Mouse (Mus musculus): ENCODE data around the gene Col23a1. TPM values are rescaled to one million over a fixed set of nuclear protein-coding genes. Genes with fewer than 3 reads are reported as not detected.

Col23a1 gene
- total and polyA plus RNA-seq, 2 experiments from 2014 or later: 3.2 to 12.6 TPM

DNA sequence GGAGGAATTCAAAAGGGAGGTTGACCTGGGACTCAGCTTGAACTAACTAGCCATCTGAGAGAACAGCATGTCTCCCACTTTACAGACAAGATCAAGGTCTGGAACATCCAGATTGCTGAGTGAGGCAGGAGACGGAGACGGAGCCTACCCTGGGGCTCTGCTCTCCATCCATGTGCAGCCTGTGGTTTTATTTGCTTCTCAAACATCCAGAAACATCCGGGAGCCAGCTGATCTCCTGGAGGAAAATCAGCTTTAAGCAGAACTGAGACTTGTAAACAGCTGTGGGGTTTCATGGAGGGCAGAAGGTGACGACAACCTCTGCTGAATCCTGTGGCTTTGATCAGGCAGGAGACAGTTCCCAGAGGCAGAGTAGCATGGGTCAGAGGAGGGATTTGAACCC, 256.1 kb downstream of the Col23a1 start:
- Histone ChIP-seq H3K4me2 (ENCODE audit: low read depth) (no peak overlapping the region), H3K27ac (ENCODE audit: low read depth, low read length) (no peak overlapping the region), H3K4me3 (ENCODE audit: low read depth, low read length) (no peak overlapping the region), H3K9me3 (ENCODE audit: low read length) (no peaks in the 10 kb centered on the region), H3K4me1 (ENCODE audit: insufficient read depth) (no peaks in the 10 kb centered on the region), H3K9ac (no peak overlapping the region), H3K27me3 (ENCODE audit: insufficient read depth, low read length) (no peaks in the 10 kb centered on the region), H3K36me3 (ENCODE audit: insufficient read depth) (no peaks in the 10 kb centered on the region)
- no peak for ATAC-seq
- no peak for TF ChIP-seq CTCF (IDR thresholded peaks at IDR 0.05; ENCODE audit: low read depth)
- no peak for DNase-seq
- WGBS: 75% methylated on average over 4 of the region's 4 CpGs

DNA sequence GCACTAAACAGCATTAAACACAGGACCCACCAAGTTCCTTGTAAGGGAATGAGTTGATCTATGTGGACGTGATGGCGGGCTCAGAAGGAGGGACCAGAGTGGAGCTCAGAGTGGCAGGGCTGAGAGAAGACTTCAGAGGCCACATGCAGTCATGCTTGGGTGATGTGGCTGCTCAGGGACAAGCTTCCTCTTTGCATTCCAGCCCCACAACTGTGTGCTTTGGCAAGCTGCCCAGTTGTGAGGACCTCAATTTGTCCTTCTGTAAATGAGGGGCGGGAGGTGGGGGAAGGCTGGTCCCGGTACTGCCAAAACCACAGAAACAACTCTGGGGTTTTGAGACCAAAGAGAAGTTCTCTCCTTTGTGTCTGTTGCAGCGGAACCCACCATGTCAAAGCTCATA, 261.5 kb downstream of the Col23a1 start:
- Histone ChIP-seq H3K4me2 (ENCODE audit: low read depth) (no peak overlapping the region), H3K9ac (no peak overlapping the region), H3K27me3 (ENCODE audit: insufficient read depth, low read length) (no peaks in the 10 kb centered on the region), H3K9me3 (ENCODE audit: low read length) (no peaks in the 10 kb centered on the region), H3K4me1 (ENCODE audit: insufficient read depth) (no peaks in the 10 kb centered on the region), H3K4me3 (ENCODE audit: low read depth, low read length) (no peak overlapping the region), H3K27ac (ENCODE audit: low read depth, low read length) (no peak overlapping the region), H3K36me3 (ENCODE audit: insufficient read depth) (no peaks in the 10 kb centered on the region)
- no peak for DNase-seq
- 53% methylated on average over 5 of the region's 5 CpGs for WGBS
- no peak for TF ChIP-seq CTCF (IDR thresholded peaks at IDR 0.05; ENCODE audit: low read depth)
- ATAC-seq: no peak

DNA sequence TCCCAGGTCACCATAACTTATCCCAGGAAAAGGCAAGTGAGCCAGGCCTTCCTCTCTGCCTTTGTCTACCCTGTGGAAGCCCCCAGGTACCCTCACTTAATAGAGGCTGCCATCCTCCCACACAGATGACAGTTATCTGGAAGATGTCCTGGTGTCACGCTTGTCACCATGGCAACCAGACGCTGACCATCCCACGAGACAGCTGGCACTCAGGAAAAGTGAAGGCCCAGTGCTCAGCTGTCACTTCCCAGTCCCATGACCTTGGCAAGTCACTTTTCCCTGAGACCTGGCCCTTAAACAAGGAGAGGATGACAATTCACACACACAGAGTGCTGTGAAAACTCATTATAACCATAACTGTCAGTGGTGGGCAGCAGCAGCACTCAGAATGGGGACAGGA, 262.4 kb downstream of the Col23a1 start:
- ATAC-seq (no peak), DNase-seq (no peak)
- Histone ChIP-seq H3K4me3 (ENCODE audit: low read depth, low read length) (no peak overlapping the region), H3K27me3 (ENCODE audit: insufficient read depth, low read length) (no peaks in the 10 kb centered on the region), H3K36me3 (ENCODE audit: insufficient read depth) (no peaks in the 10 kb centered on the region), H3K9ac (no peak overlapping the region), H3K4me2 (ENCODE audit: low read depth) (no peak overlapping the region), H3K9me3 (ENCODE audit: low read length) (no peaks in the 10 kb centered on the region), H3K4me1 (ENCODE audit: insufficient read depth) (no peaks in the 10 kb centered on the region), H3K27ac (ENCODE audit: low read depth, low read length) (no peak overlapping the region)
- 57% methylated on average over 3 of the region's 3 CpGs for WGBS
- no peak for TF ChIP-seq CTCF (IDR thresholded peaks at IDR 0.05; ENCODE audit: low read depth)

DNA sequence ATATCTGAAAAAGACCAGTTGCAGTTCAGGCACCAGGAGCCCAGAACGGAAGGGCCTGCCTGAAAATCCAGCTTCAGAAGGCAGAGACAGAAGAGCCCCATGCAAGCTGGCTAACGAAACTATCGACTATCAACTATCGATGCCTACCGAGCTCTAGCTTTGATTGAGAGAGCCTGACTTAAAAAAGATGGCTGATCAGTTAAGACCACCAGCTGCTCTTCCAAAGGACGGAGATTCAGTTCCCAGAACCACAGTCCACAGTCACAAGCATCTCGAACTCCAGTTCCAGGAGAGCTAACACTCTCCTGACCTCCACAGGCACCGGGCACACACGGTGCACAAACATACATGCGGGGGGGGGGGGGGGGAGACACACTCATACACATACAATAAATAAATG, 264.9 kb downstream of the Col23a1 start:
- no peaks in the 10 kb centered on the region for H3K36me3 ChIP-seq (ENCODE audit: insufficient read depth)
- H3K27me3 ChIP-seq (ENCODE audit: insufficient read depth, low read length): no peaks in the 10 kb centered on the region
- ATAC-seq (no peak; the same call in 1 of the 2 replicates), DNase-seq (peak; percentile 36)
- H3K4me3 ChIP-seq (ENCODE audit: low read depth, low read length): peak overlapping the region; percentile 3; the same call in 1 of the 2 replicates
- no peak overlapping the region for H3K4me2 ChIP-seq (ENCODE audit: low read depth)
- H3K27ac ChIP-seq (ENCODE audit: low read depth, low read length): no peak overlapping the region
- no peak overlapping the region for H3K9ac ChIP-seq
- no peaks in the 10 kb centered on the region for H3K4me1 ChIP-seq (ENCODE audit: insufficient read depth)
- 70% methylated on average over 10 of the region's 10 CpGs for WGBS
- H3K9me3 ChIP-seq (ENCODE audit: low read length): no peaks in the 10 kb centered on the region
- TF ChIP-seq CTCF (IDR thresholded peaks at IDR 0.05; ENCODE audit: low read depth): no peak

DNA sequence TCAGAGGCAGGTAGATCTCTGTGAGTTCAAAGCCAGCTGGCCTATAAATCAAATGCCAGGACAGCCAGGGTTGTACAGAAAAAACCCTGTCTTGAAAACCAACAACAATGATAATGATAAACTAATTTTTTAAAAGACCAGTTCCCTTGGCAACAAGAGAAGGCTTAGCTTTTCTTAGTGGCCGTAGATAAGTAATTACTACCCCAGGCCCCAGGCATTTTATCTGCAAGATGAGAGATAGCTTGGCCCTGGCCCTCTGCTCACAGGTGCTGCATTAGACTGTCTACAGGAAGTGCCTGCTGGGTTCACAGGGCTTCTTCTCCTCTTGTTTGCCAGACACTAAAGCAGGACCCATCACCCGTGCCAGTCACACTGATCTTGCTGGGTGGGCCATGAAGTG, 265.3 kb downstream of the Col23a1 start:
- Histone ChIP-seq H3K9me3 (ENCODE audit: low read length) (no peaks in the 10 kb centered on the region), H3K9ac (no peak overlapping the region), H3K4me2 (ENCODE audit: low read depth) (no peak overlapping the region), H3K4me3 (ENCODE audit: low read depth, low read length) (peak overlapping the region; percentile 3; the same call in 1 of the 2 replicates), H3K4me1 (ENCODE audit: insufficient read depth) (no peaks in the 10 kb centered on the region), H3K27ac (ENCODE audit: low read depth, low read length) (no peak overlapping the region), H3K36me3 (ENCODE audit: insufficient read depth) (no peaks in the 10 kb centered on the region), H3K27me3 (ENCODE audit: insufficient read depth, low read length) (no peaks in the 10 kb centered on the region)
- no peak for TF ChIP-seq CTCF (IDR thresholded peaks at IDR 0.05; ENCODE audit: low read depth)
- ATAC-seq (no peak), DNase-seq (no peak)
- 70% methylated on average over 2 of the region's 2 CpGs for WGBS

DNA sequence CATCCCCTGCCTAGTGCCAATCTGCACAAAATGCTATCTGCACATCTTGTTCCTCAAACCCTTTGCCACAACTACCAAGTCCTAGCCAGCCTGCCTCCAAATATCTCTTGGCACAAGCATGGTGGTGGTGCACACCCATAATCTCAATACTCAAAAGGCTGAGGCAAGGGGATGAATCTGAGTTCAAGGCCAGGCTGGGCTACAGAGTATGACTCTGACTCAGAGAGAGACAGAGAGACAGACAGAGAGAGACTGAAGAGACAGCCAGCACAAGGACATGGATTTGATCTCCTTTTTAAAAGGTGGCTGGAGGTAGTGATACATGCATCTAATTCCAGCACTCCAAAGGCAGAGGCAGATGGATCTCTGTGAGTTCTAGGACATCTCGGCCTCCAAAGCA, 273.6 kb downstream of the Col23a1 start:
- H3K9me3 ChIP-seq (ENCODE audit: low read length): no peaks in the 10 kb centered on the region
- no peaks in the 10 kb centered on the region for H3K4me1 ChIP-seq (ENCODE audit: insufficient read depth)
- TF ChIP-seq CTCF (IDR thresholded peaks at IDR 0.05; ENCODE audit: low read depth): no peak
- no peak overlapping the region for H3K4me2 ChIP-seq (ENCODE audit: low read depth)
- ATAC-seq: no peak
- DNase-seq: no peak
- H3K4me3 ChIP-seq (ENCODE audit: low read depth, low read length): no peak overlapping the region
- H3K36me3 ChIP-seq (ENCODE audit: insufficient read depth): no peaks in the 10 kb centered on the region
- no peak overlapping the region for H3K9ac ChIP-seq
- WGBS: 86% methylated on average over 1 of the region's 1 CpGs
- H3K27me3 ChIP-seq (ENCODE audit: insufficient read depth, low read length): no peaks in the 10 kb centered on the region
- H3K27ac ChIP-seq (ENCODE audit: low read depth, low read length): no peak overlapping the region

DNA sequence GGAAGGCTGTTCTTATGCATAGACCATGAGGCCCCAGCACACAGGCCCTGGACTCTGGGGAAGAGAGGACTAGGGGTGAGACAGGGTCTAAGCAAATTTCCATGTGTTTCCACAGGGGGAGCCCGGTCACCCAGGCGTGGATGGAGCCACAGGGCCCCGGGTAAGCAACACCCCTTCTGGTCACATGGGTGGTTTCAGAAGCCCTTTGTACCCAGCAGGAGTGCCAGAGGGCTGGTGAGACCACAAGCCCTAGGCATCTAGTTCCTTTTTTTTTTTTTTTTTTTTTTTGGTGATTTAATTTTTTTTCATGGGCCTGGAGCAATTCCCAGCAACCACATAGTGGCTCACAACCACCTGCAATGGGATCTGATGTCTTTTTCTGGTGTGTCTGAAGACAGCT, 275.3 kb downstream of the Col23a1 start:
- DNase-seq (no peak), ATAC-seq (0 out of 2 replicates have a peak, but pooled peaks have one; percentile 16)
- Histone ChIP-seq H3K36me3 (ENCODE audit: insufficient read depth) (no peaks in the 10 kb centered on the region), H3K4me2 (ENCODE audit: low read depth) (no peak overlapping the region), H3K4me3 (ENCODE audit: low read depth, low read length) (no peak overlapping the region), H3K4me1 (ENCODE audit: insufficient read depth) (no peaks in the 10 kb centered on the region), H3K9ac (no peak overlapping the region), H3K27ac (ENCODE audit: low read depth, low read length) (no peak overlapping the region), H3K9me3 (ENCODE audit: low read length) (no peaks in the 10 kb centered on the region), H3K27me3 (ENCODE audit: insufficient read depth, low read length) (no peaks in the 10 kb centered on the region)
- no peak for TF ChIP-seq CTCF (IDR thresholded peaks at IDR 0.05; ENCODE audit: low read depth)
- 27% methylated on average over 3 of the region's 3 CpGs for WGBS

DNA sequence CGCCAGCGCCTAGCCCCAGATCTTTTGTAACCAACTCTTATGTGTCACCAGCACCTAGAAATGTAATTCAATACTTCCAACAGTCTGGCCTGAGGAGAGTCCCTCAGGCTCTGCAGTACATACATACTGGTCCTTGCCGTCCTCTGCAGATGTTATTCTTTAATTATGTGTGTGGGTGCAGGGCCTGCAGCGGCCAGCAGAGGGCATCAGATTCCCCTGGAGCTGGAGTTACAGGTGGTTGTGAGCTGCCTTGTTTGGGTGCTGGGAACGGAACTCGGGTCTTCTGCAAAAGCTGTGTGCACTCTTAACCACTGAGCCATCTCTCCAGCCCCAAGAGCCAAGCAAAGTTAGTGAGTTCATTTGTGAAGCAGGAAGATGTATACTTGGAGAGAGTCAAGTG, 276.2 kb downstream of the Col23a1 start:
- H3K9me3 ChIP-seq (ENCODE audit: low read length): no peaks in the 10 kb centered on the region
- ATAC-seq (no peak), DNase-seq (no peak)
- TF ChIP-seq CTCF (IDR thresholded peaks at IDR 0.05; ENCODE audit: low read depth): peak; percentile 27
- H3K4me3 ChIP-seq (ENCODE audit: low read depth, low read length): no peak overlapping the region
- H3K4me2 ChIP-seq (ENCODE audit: low read depth): no peak overlapping the region
- no peaks in the 10 kb centered on the region for H3K27me3 ChIP-seq (ENCODE audit: insufficient read depth, low read length)
- H3K9ac ChIP-seq: no peak overlapping the region
- WGBS: 91% methylated on average over 6 of the region's 6 CpGs
- no peak overlapping the region for H3K27ac ChIP-seq (ENCODE audit: low read depth, low read length)
- H3K4me1 ChIP-seq (ENCODE audit: insufficient read depth): no peaks in the 10 kb centered on the region
- H3K36me3 ChIP-seq (ENCODE audit: insufficient read depth): no peaks in the 10 kb centered on the region

Data from forebrain, postnatal 0 days (tissue).